Mouse (Mus musculus): ENCODE results near the gene Pam. TPM values are rescaled to one million over a fixed set of nuclear protein-coding genes. Genes with fewer than 3 reads are reported as not detected.

Gene Pam
- polyA plus RNA-seq, 1 experiment: 35.4 TPM

GRCm38 (mm10) chr1:97947100-97947499 is 148.3 kb downstream of the Pam start:
- no peaks in the 10 kb centered on the region for H3K27me3 ChIP-seq (ENCODE audit: control insufficient read depth, insufficient read depth, low read length)
- no peak overlapping the region for H3K27ac ChIP-seq (ENCODE audit: insufficient read depth, low read length)
- WGBS: 91% methylated on average over 3 of the region's 3 CpGs
- TF ChIP-seq CTCF (IDR thresholded peaks at IDR 0.05; ENCODE audit: borderline replicate concordance, insufficient read depth, low read depth, low read length) (no peak), POLR2A (IDR thresholded peaks at IDR 0.05; ENCODE audit: borderline replicate concordance, insufficient read depth, low read length) (no peak)
- H3K4me3 ChIP-seq (replicated peaks; ENCODE audit: insufficient read depth, low read depth, low read length): no peak overlapping the region
- no peaks in the 10 kb centered on the region for H3K4me1 ChIP-seq (ENCODE audit: control insufficient read depth, insufficient read depth, low read length)
- no peak for DNase-seq

GRCm38 (mm10) chr1:97943908-97944608 is 151.4 kb downstream of the Pam start:
- no peak for DNase-seq
- H3K4me3 ChIP-seq (replicated peaks; ENCODE audit: insufficient read depth, low read depth, low read length): no peak overlapping the region
- WGBS: 68% methylated on average over 4 of the region's 4 CpGs
- no peaks in the 10 kb centered on the region for H3K4me1 ChIP-seq (ENCODE audit: control insufficient read depth, insufficient read depth, low read length)
- H3K27me3 ChIP-seq (ENCODE audit: control insufficient read depth, insufficient read depth, low read length): no peaks in the 10 kb centered on the region
- TF ChIP-seq CTCF (IDR thresholded peaks at IDR 0.05; ENCODE audit: borderline replicate concordance, insufficient read depth, low read depth, low read length) (no peak), POLR2A (IDR thresholded peaks at IDR 0.05; ENCODE audit: borderline replicate concordance, insufficient read depth, low read length) (no peak)
- H3K27ac ChIP-seq (ENCODE audit: insufficient read depth, low read length): no peak overlapping the region

GRCm38 (mm10) chr1:97943402-97943801 is 152.0 kb downstream of the Pam start:
- no peak for DNase-seq
- H3K27me3 ChIP-seq (ENCODE audit: control insufficient read depth, insufficient read depth, low read length): no peaks in the 10 kb centered on the region
- no peaks in the 10 kb centered on the region for H3K4me1 ChIP-seq (ENCODE audit: control insufficient read depth, insufficient read depth, low read length)
- TF ChIP-seq CTCF (IDR thresholded peaks at IDR 0.05; ENCODE audit: borderline replicate concordance, insufficient read depth, low read depth, low read length) (no peak), POLR2A (IDR thresholded peaks at IDR 0.05; ENCODE audit: borderline replicate concordance, insufficient read depth, low read length) (no peak)
- 83% methylated on average over 4 of the region's 4 CpGs for WGBS
- no peak overlapping the region for H3K27ac ChIP-seq (ENCODE audit: insufficient read depth, low read length)
- no peak overlapping the region for H3K4me3 ChIP-seq (replicated peaks; ENCODE audit: insufficient read depth, low read depth, low read length)

- Histone ChIP-seq H3K4me1 (ENCODE audit: control insufficient read depth, insufficient read depth, low read length) (no peaks in the 10 kb centered on the region; the same call in 1 of the 2 replicates), H3K27me3 (ENCODE audit: control insufficient read depth, insufficient read depth, low read length) (no peaks in the 10 kb centered on the region), H3K4me3 (replicated peaks; ENCODE audit: insufficient read depth, low read depth, low read length) (no peak overlapping the region), H3K27ac (ENCODE audit: insufficient read depth, low read length) (no peak overlapping the region)
- no peak for TF ChIP-seq POLR2A (IDR thresholded peaks at IDR 0.05; ENCODE audit: borderline replicate concordance, insufficient read depth, low read length)
- TF ChIP-seq CTCF (IDR thresholded peaks at IDR 0.05; ENCODE audit: borderline replicate concordance, insufficient read depth, low read depth, low read length): no peak
- 64% methylated on average over 2 of the region's 2 CpGs for WGBS
- DNase-seq: no peak
Measured at GRCm38 (mm10) chr1:97942966-97943365, 152.5 kb downstream of the Pam start.

- 49% methylated on average over 3 of the region's 3 CpGs for WGBS
- Histone ChIP-seq H3K4me3 (replicated peaks; ENCODE audit: insufficient read depth, low read depth, low read length) (no peak overlapping the region), H3K4me1 (ENCODE audit: control insufficient read depth, insufficient read depth, low read length) (no peaks in the 10 kb centered on the region; the same call in 1 of the 2 replicates), H3K27ac (ENCODE audit: insufficient read depth, low read length) (no peak overlapping the region), H3K27me3 (ENCODE audit: control insufficient read depth, insufficient read depth, low read length) (no peaks in the 10 kb centered on the region)
- DNase-seq: no peak
- TF ChIP-seq POLR2A (IDR thresholded peaks at IDR 0.05; ENCODE audit: borderline replicate concordance, insufficient read depth, low read length) (no peak), CTCF (IDR thresholded peaks at IDR 0.05; ENCODE audit: borderline replicate concordance, insufficient read depth, low read depth, low read length) (no peak)
Measured at GRCm38 (mm10) chr1:97938586-97938985, 156.9 kb downstream of the Pam start.

GRCm38 (mm10) chr1:97938053-97938452 is 157.4 kb downstream of the Pam start:
- no peak for TF ChIP-seq CTCF (IDR thresholded peaks at IDR 0.05; ENCODE audit: borderline replicate concordance, insufficient read depth, low read depth, low read length)
- TF ChIP-seq POLR2A (IDR thresholded peaks at IDR 0.05; ENCODE audit: borderline replicate concordance, insufficient read depth, low read length): no peak
- Histone ChIP-seq H3K4me1 (ENCODE audit: control insufficient read depth, insufficient read depth, low read length) (no peaks in the 10 kb centered on the region; the same call in 1 of the 2 replicates), H3K27me3 (ENCODE audit: control insufficient read depth, insufficient read depth, low read length) (no peaks in the 10 kb centered on the region), H3K4me3 (replicated peaks; ENCODE audit: insufficient read depth, low read depth, low read length) (no peak overlapping the region), H3K27ac (ENCODE audit: insufficient read depth, low read length) (no peak overlapping the region)
- 60% methylated on average over 3 of the region's 3 CpGs for WGBS
- DNase-seq: no peak

- no peak for DNase-seq
- Histone ChIP-seq H3K4me3 (replicated peaks; ENCODE audit: insufficient read depth, low read depth, low read length) (no peak overlapping the region), H3K27ac (ENCODE audit: insufficient read depth, low read length) (no peak overlapping the region), H3K27me3 (ENCODE audit: control insufficient read depth, insufficient read depth, low read length) (no peaks in the 10 kb centered on the region), H3K4me1 (ENCODE audit: control insufficient read depth, insufficient read depth, low read length) (no peaks in the 10 kb centered on the region; the same call in 1 of the 2 replicates)
- no peak for TF ChIP-seq CTCF (IDR thresholded peaks at IDR 0.05; ENCODE audit: borderline replicate concordance, insufficient read depth, low read depth, low read length)
- TF ChIP-seq POLR2A (IDR thresholded peaks at IDR 0.05; ENCODE audit: borderline replicate concordance, insufficient read depth, low read length): no peak
Measured at GRCm38 (mm10) chr1:97934940-97935339, 160.5 kb downstream of the Pam start.

- H3K27ac ChIP-seq (ENCODE audit: insufficient read depth, low read length): no peak overlapping the region
- no peaks in the 10 kb centered on the region for H3K4me1 ChIP-seq (ENCODE audit: control insufficient read depth, insufficient read depth, low read length)
- no peak overlapping the region for H3K4me3 ChIP-seq (replicated peaks; ENCODE audit: insufficient read depth, low read depth, low read length)
- TF ChIP-seq POLR2A (IDR thresholded peaks at IDR 0.05; ENCODE audit: borderline replicate concordance, insufficient read depth, low read length) (no peak), CTCF (IDR thresholded peaks at IDR 0.05; ENCODE audit: borderline replicate concordance, insufficient read depth, low read depth, low read length) (no peak)
- 70% methylated on average over 4 of the region's 4 CpGs for WGBS
- no peaks in the 10 kb centered on the region for H3K27me3 ChIP-seq (ENCODE audit: control insufficient read depth, insufficient read depth, low read length)
- no peak for DNase-seq
Measured at GRCm38 (mm10) chr1:97931220-97931619, 164.2 kb downstream of the Pam start.

Measured in cerebellum, adult 2 months (tissue).